Mouse (Mus musculus) CH12.LX (cell line): ENCODE results near the gene Heatr4. TPM values are rescaled to one million over a fixed set of nuclear protein-coding genes. Genes with fewer than 3 reads are reported as not detected.

Source experiments
- DNase-seq: peaks from one replicate; pipeline ENCODE4 v3.0.0-alpha.2; 2013; ENCODE audit errors: extremely low read depth
- H3K27ac ChIP-seq: 2 replicates; pipeline ENCODE4 v1.5.1; 2012; ENCODE audit warnings: low read depth, mild to moderate bottlenecking, control low read depth, moderate library complexity; ENCODE audit not compliant: insufficient read depth
- H3K27me3 ChIP-seq: replicated peaks from 2 replicates; pipeline ENCODE3; 2012; ENCODE audit warnings: inconsistent platforms
- H3K36me3 ChIP-seq, 2 experiments: replicated peaks in 1 of 2; 2 replicates each; pipeline versions ENCODE3 to v1.6.1; 2012; ENCODE audit warnings: inconsistent platforms in 1 of 2, low read length in 1 of 2, mild to moderate bottlenecking in 1 of 2, mixed read lengths in 1 of 2, moderate library complexity in 1 of 2; ENCODE audit not compliant: control insufficient read depth in 1 of 2, insufficient read depth in 1 of 2
- H3K4me1 ChIP-seq, 2 experiments: 2 replicates each; pipeline ENCODE4 v1.6.1; 2012; ENCODE audit warnings: inconsistent platforms in 1 of 2, moderate library complexity in 1 of 2; ENCODE audit not compliant: insufficient read depth in 2 of 2, control insufficient read depth in 1 of 2
- H3K4me2 ChIP-seq: 2 replicates; pipeline ENCODE4 v1.6.1; 2012; ENCODE audit warnings: low read depth, mild to moderate bottlenecking, control low read depth; ENCODE audit not compliant: poor library complexity, insufficient read depth, severe bottlenecking
- H3K4me3 ChIP-seq, 3 experiments: fragments of 150-350 bp in 1 of 3; sonication (generic) in 1 of 3; replicated peaks in 1 of 3; 2 replicates each; pipeline versions ENCODE3 to v1.5.1; 2011 to 2012; ENCODE audit warnings: low read depth in 2 of 3, low read length in 2 of 3, mild to moderate bottlenecking in 2 of 3, moderate library complexity in 2 of 3, control low read depth in 1 of 3, improper control_type of control experiment in 1 of 3, inconsistent platforms in 1 of 3, mixed read lengths in 1 of 3; ENCODE audit not compliant: poor library complexity in 1 of 3
- H3K79me2 ChIP-seq: replicated peaks from 2 replicates; pipeline ENCODE4 v1.6.1; 2012; ENCODE audit warnings: mild to moderate bottlenecking, moderate library complexity; ENCODE audit not compliant: control insufficient read depth, poor library complexity, insufficient read depth, severe bottlenecking; ENCODE audit errors: extremely low read depth
- H3K9ac ChIP-seq: 2 replicates; pipeline ENCODE4 v1.6.1; 2012; ENCODE audit warnings: low read depth, mild to moderate bottlenecking, control low read depth, moderate library complexity; ENCODE audit not compliant: insufficient read depth
- H3K9me3 ChIP-seq: replicated peaks from 2 replicates; pipeline ENCODE3; 2012; ENCODE audit warnings: low read length, inconsistent platforms, mixed read lengths
- CHD2 ChIP-seq: IDR thresholded peaks from 2 replicates; pipeline ENCODE4 v1.6.1; 2011; ENCODE audit warnings: low read length, improper control_type of control experiment
- CTCF ChIP-seq, 2 experiments: IDR thresholded peaks in 1 of 2; conservative IDR thresholded peaks in 1 of 2; 2 replicates each; pipeline ENCODE4 v1.5.1; 2011 to 2012; ENCODE audit warnings: low read depth in 2 of 2, low read length in 2 of 2, improper control_type of control experiment in 1 of 2, inconsistent platforms in 1 of 2, mild to moderate bottlenecking in 1 of 2, moderate library complexity in 1 of 2
- RCOR1 ChIP-seq: conservative IDR thresholded peaks from 2 replicates; pipeline ENCODE4 v1.6.1; 2012; ENCODE audit warnings: low read depth, mild to moderate bottlenecking, inconsistent platforms, low read length, improper control_type of control experiment
- SMC3 ChIP-seq: IDR thresholded peaks from 2 replicates; pipeline ENCODE4 v1.6.1; 2011; ENCODE audit warnings: low read depth, low read length, improper control_type of control experiment
- TBP ChIP-seq: conservative IDR thresholded peaks from 2 replicates; pipeline ENCODE4 v1.6.1; 2011; ENCODE audit warnings: low read depth, low read length, improper control_type of control experiment
- USF1 ChIP-seq: IDR thresholded peaks from 2 replicates; pipeline ENCODE4 v1.6.1; 2014; ENCODE audit warnings: low read depth, mild to moderate bottlenecking, inconsistent platforms, low read length, improper control_type of control experiment
- ZC3H11A ChIP-seq: IDR thresholded peaks from 2 replicates; pipeline ENCODE4 v1.6.1; 2012; ENCODE audit warnings: low read depth, mild to moderate bottlenecking, inconsistent platforms, low read length, improper control_type of control experiment
- dilution Hi-C: fragments of 300-500 bp; cut with MboI; formaldehyde crosslinking; loops from 2 replicates; pipeline ENCODE4 v1.14.3; 2020; ENCODE audit warnings: low sequenced_read_pairs; ENCODE audit not compliant: extremely low pct_unique_long_range_greater_than_20kb, extremely low pct_ligation_motif_present
- in situ Hi-C: fragments of 300-500 bp; cut with MboI; formaldehyde crosslinking; loops from 3 replicates; pipeline ENCODE4 v1.14.3; 2019; ENCODE audit warnings: low sequenced_read_pairs, low pct_ligation_motif_present, low pct_unique_long_range_greater_than_20kb, mixed read lengths
- polyA plus RNA-seq: library from polyadenylated mRNA; unstranded; fragments of >175 nt; gene quantifications from 2 replicates; pipeline ENCODE4 v1.2.1, GENCODE M21; 2012; ENCODE audit warnings: low read depth; ENCODE audit not compliant: insufficient read length
- total RNA-seq, 2 experiments: library from RNA; depleted of rRNA; stranded (reverse); fragments of 300-350 nt in 1 of 2; fragments of >200 nt in 1 of 2; gene quantifications; 2 replicates each; pipeline ENCODE4 v1.2.3; 2012 to 2014

The Heatr4 gene
- total and polyA plus RNA-seq, 3 experiments = not detected

DNA sequence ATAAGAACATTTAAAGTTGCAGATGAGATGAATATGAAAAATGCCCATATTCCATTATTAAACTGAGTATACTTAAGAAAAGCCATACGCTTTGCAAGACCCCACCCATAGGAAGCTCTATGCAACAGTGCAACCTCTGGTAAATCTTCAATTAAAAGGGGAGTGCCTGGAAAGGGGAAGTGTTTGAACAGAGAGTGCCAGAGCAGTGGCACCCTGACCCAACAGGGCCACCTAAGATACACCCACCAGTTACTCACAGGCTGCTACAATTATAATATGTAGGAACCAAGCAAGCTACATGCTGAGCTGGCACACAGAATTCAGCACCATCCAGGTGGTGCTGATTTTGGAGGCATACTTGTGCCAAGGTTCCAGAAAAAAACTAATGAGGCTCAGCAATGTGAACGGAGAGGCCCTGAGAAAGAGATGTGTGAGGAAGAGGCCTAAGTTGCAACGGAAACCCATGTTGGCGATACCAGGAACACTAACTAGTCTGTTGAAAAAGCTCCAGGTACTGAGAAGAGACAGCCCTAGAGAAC is 70.4 kb downstream of the Heatr4 start:
- H3K4me2 ChIP-seq = no peak overlapping the region
- no peak for DNase-seq
- H3K36me3 ChIP-seq = peaks cover 4 to 14% of the 10 kb centered on the region in 2 experiments
- H3K27me3 ChIP-seq = no peaks in the 10 kb centered on the region
- TF ChIP-seq USF1 (no peak), ZC3H11A (no peak)
- H3K27ac ChIP-seq = no peak overlapping the region
- no peak overlapping the region for H3K9ac ChIP-seq
- no peak overlapping the region for H3K4me3 ChIP-seq
- dilution Hi-C loops (no loop called here), in situ Hi-C loops (no loop called here)
- peaks cover 0 to 8% of the 10 kb centered on the region in 2 experiments; a peak in 2 of 4 replicates for H3K4me1 ChIP-seq
- no peaks in the 10 kb centered on the region for H3K9me3 ChIP-seq
- no peaks in the 10 kb centered on the region for H3K79me2 ChIP-seq

- in situ Hi-C loops = no loop called here
Observed at GRCm38 (mm10) chr12:83910451-83910850, 74.2 kb downstream of the Heatr4 start.

More at GRCm38 (mm10) chr12:83910451-83910850, 74.2 kb downstream of the Heatr4 start:
- H3K27ac ChIP-seq = no peak overlapping the region
- H3K9me3 ChIP-seq = no peaks in the 10 kb centered on the region
- TF ChIP-seq TBP = no peak
- no peak for TF ChIP-seq CTCF (conservative IDR thresholded peaks at IDR 0.05 in 1 of 2, IDR thresholded peaks at IDR 0.05 in 1 of 2; ENCODE audit: low read depth in 2 of 2, low read length in 2 of 2)
- no peak for TF ChIP-seq CHD2
- no peak for TF ChIP-seq RCOR1
- TF ChIP-seq SMC3 = no peak
- peaks cover 0 to 6% of the 10 kb centered on the region in 2 experiments for H3K36me3 ChIP-seq
- no peak overlapping the region for H3K4me3 ChIP-seq
- no peak overlapping the region for H3K9ac ChIP-seq
- no peaks in the 10 kb centered on the region for H3K79me2 ChIP-seq
- no peak for DNase-seq
- dilution Hi-C loops = no loop called here
- no peak overlapping the region for H3K4me2 ChIP-seq
- H3K4me1 ChIP-seq = peaks cover 0 to 8% of the 10 kb centered on the region in 2 experiments; a peak in 2 of 4 replicates
- no peaks in the 10 kb centered on the region for H3K27me3 ChIP-seq

Other genes with a start within 250 kb of the Heatr4 start
- gene Papln, start 221.2 kb downstream of the Heatr4 start, total RNA-seq (2012; rRNA removed) = 0.17 and 0.51 TPM in 2 replicates
- not detected in 2 replicates for gene Papln, start 221.2 kb downstream of the Heatr4 start, total RNA-seq (2014; rRNA removed)
- 0.07 and 0.09 TPM in 2 replicates for gene Papln, start 221.2 kb downstream of the Heatr4 start, polyA plus RNA-seq
- gene Numb, start 62.9 kb downstream of the Heatr4 start, total RNA-seq (2012; rRNA removed) = 5.7 and 6.2 TPM in 2 replicates
- 5.0 and 5.3 TPM in 2 replicates for gene Numb, start 62.9 kb downstream of the Heatr4 start, total RNA-seq (2014; rRNA removed)
- 5.7 and 6.9 TPM in 2 replicates for gene Numb, start 62.9 kb downstream of the Heatr4 start, polyA plus RNA-seq
- gene Riox1, start 34.2 kb downstream of the Heatr4 start, total RNA-seq (2012; rRNA removed) = 31.9 and 41.5 TPM in 2 replicates
- 27.4 and 29.5 TPM in 2 replicates for gene Riox1, start 34.2 kb downstream of the Heatr4 start, total RNA-seq (2014; rRNA removed)
- gene Riox1, start 34.2 kb downstream of the Heatr4 start, polyA plus RNA-seq = 33.5 and 34.3 TPM in 2 replicates
- 10.2 and 13.2 TPM in 2 replicates for gene Acot2, start 3.0 kb upstream of the Heatr4 start, total RNA-seq (2012; rRNA removed)
- 9.7 and 9.8 TPM in 2 replicates for gene Acot2, start 3.0 kb upstream of the Heatr4 start, total RNA-seq (2014; rRNA removed)
- gene Acot2, start 3.0 kb upstream of the Heatr4 start, polyA plus RNA-seq = 6.6 and 7.2 TPM in 2 replicates
- gene Acot1, start 24.6 kb upstream of the Heatr4 start, total RNA-seq (2012; rRNA removed) = 0.42 TPM in 1 of 2 replicates, not detected in the other
- not detected in 2 replicates for gene Acot1, start 24.6 kb upstream of the Heatr4 start, total RNA-seq (2014; rRNA removed)
- not detected in 2 replicates for gene Acot1, start 24.6 kb upstream of the Heatr4 start, polyA plus RNA-seq
- gene Acot4, start 53.5 kb upstream of the Heatr4 start, total RNA-seq (2012; rRNA removed) = not detected in 2 replicates
- not detected in 2 replicates for gene Acot4, start 53.5 kb upstream of the Heatr4 start, total RNA-seq (2014; rRNA removed)
- gene Acot4, start 53.5 kb upstream of the Heatr4 start, polyA plus RNA-seq = not detected in 2 replicates
- not detected in 2 replicates for gene Gm49366, start 54.1 kb upstream of the Heatr4 start, total RNA-seq (2012; rRNA removed)
- not detected in 2 replicates for gene Gm49366, start 54.1 kb upstream of the Heatr4 start, total RNA-seq (2014; rRNA removed)
- gene Gm49366, start 54.1 kb upstream of the Heatr4 start, polyA plus RNA-seq = not detected in 2 replicates
- gene Acot3, start 67.3 kb upstream of the Heatr4 start, total RNA-seq (2012; rRNA removed) = not detected in 2 replicates
- not detected in 2 replicates for gene Acot3, start 67.3 kb upstream of the Heatr4 start, total RNA-seq (2014; rRNA removed)
- not detected in 2 replicates for gene Acot3, start 67.3 kb upstream of the Heatr4 start, polyA plus RNA-seq
- gene Acot5, start 84.5 kb upstream of the Heatr4 start, total RNA-seq (2012; rRNA removed) = not detected in 2 replicates
- gene Acot5, start 84.5 kb upstream of the Heatr4 start, total RNA-seq (2014; rRNA removed) = not detected in 2 replicates
- not detected in 2 replicates for gene Acot5, start 84.5 kb upstream of the Heatr4 start, polyA plus RNA-seq
- 0.04 TPM in 1 of 2 replicates, not detected in the other for gene Acot6, start 115.8 kb upstream of the Heatr4 start, total RNA-seq (2012; rRNA removed)
- 0.08 and 0.11 TPM in 2 replicates for gene Acot6, start 115.8 kb upstream of the Heatr4 start, total RNA-seq (2014; rRNA removed)
- gene Acot6, start 115.8 kb upstream of the Heatr4 start, polyA plus RNA-seq = not detected in 2 replicates
- 1.4 and 1.6 TPM in 2 replicates for gene Dnal1, start 129.5 kb upstream of the Heatr4 start, total RNA-seq (2012; rRNA removed)
- 0.84 and 1.7 TPM in 2 replicates for gene Dnal1, start 129.5 kb upstream of the Heatr4 start, total RNA-seq (2014; rRNA removed)
- 2.1 and 2.9 TPM in 2 replicates for gene Dnal1, start 129.5 kb upstream of the Heatr4 start, polyA plus RNA-seq
- gene Pnma1, start 163.6 kb upstream of the Heatr4 start, total RNA-seq (2012; rRNA removed) = 0.13 and 0.21 TPM in 2 replicates
- not detected in 2 replicates for gene Pnma1, start 163.6 kb upstream of the Heatr4 start, total RNA-seq (2014; rRNA removed)
- gene Pnma1, start 163.6 kb upstream of the Heatr4 start, polyA plus RNA-seq = 0.30 TPM in 2 replicates
- 5.6 TPM in 2 replicates for gene Elmsan1, start 234.0 kb upstream of the Heatr4 start, total RNA-seq (2012; rRNA removed)
- 2.0 and 2.2 TPM in 2 replicates for gene Elmsan1, start 234.0 kb upstream of the Heatr4 start, total RNA-seq (2014; rRNA removed)
- 12.4 and 14.3 TPM in 2 replicates for gene Elmsan1, start 234.0 kb upstream of the Heatr4 start, polyA plus RNA-seq